In the genomic region with DNA sequence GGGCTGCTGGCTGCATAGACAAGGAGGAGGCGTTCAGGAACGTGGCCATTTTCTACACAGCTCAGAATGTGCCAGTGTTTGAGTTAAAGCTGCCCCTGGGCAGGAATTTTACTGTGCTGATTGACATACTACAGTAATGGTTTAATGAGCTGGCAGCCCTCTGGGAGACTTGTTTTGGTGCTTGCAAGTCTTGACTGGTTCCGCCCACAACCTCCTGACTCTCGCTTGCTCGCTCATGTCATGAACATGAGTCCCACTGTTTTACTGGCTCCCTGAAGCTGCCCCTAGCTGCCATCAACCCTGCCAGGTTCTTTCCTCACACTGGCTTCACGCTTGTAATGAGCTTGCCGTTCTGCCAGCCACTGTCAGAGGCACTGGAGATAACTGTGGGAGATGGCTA, we compare ENCODE assay signal across 17 mouse cellular contexts. TPM values are rescaled to one million over a fixed set of nuclear protein-coding genes. Genes with fewer than 3 reads are reported as not detected.
DNase-seq lines count a peak whose midpoint lies in the region; ATAC-seq and TF ChIP-seq lines count a peak whose summit lies in the region.
"Had no signal": no experiment of that assay in that cellular context is flagged by ENCODE, and none has a peak within 500 bp of the region (broad histone marks: within the 10 kb centered on the region; RNA-seq: fewer than 3 reads in every experiment).

No protein-coding gene starts in this region.

- no peaks in the 10 kb centered on the region for H3K27me3 ChIP-seq in forebrain, embryonic 16.5 days (replicated peaks; ENCODE audit: control insufficient read depth, insufficient read depth, low read length)
- no peaks in the 10 kb centered on the region for H3K27me3 ChIP-seq in forebrain, embryonic 12.5 days
- H3K27me3 ChIP-seq in midbrain, postnatal 0 days (ENCODE audit: insufficient read depth, low read length), result no peaks in the 10 kb centered on the region
- no peaks in the 10 kb centered on the region for H3K27me3 ChIP-seq in midbrain, embryonic 15.5 days (replicated peaks)
- H3K27me3 ChIP-seq: neural tube, embryonic 13.5 days had no signal

- no peaks in the 10 kb centered on the region for H3K9me3 ChIP-seq in forebrain, embryonic 16.5 days (ENCODE audit: control insufficient read depth, low read length)
- no peaks in the 10 kb centered on the region for H3K9me3 ChIP-seq in forebrain, embryonic 12.5 days
- no peaks in the 10 kb centered on the region for H3K9me3 ChIP-seq in midbrain, postnatal 0 days (ENCODE audit: low read length)
- H3K9me3 ChIP-seq in midbrain, embryonic 15.5 days, result no peaks in the 10 kb centered on the region
- H3K9me3 ChIP-seq: neural tube, embryonic 13.5 days had no signal

- 60% methylated on average over 7 of the region's 7 CpGs for WGBS in forebrain, embryonic 16.5 days
- WGBS in forebrain, embryonic 12.5 days, result 88% methylated on average over 7 of the region's 7 CpGs
- WGBS in midbrain, postnatal 0 days, result 69% methylated on average over 7 of the region's 7 CpGs
- 80% methylated on average over 7 of the region's 7 CpGs for WGBS in midbrain, embryonic 15.5 days

- ATAC-seq in forebrain, embryonic 16.5 days, result peak; percentile 45; the same call in 1 of the 2 replicates
- no peak for ATAC-seq in forebrain, embryonic 12.5 days (ENCODE audit: low FRiP score)
- no peak for ATAC-seq in midbrain, postnatal 0 days (ENCODE audit: low FRiP score)
- ATAC-seq in midbrain, embryonic 15.5 days (replicated peaks), result no peak
- ATAC-seq: Patski had no signal

- H3K36me3 ChIP-seq in forebrain, embryonic 16.5 days (ENCODE audit: control insufficient read depth, insufficient read depth), result no peaks in the 10 kb centered on the region
- no peaks in the 10 kb centered on the region for H3K36me3 ChIP-seq in forebrain, embryonic 12.5 days (replicated peaks)
- H3K36me3 ChIP-seq in midbrain, postnatal 0 days (ENCODE audit: insufficient read depth, low read length), result no peaks in the 10 kb centered on the region
- no peaks in the 10 kb centered on the region for H3K36me3 ChIP-seq in midbrain, embryonic 15.5 days (replicated peaks)
- H3K36me3 ChIP-seq: neural tube, embryonic 13.5 days had no signal

- peaks cover 4% of the 10 kb centered on the region; the same call in 1 of the 2 replicates for H3K4me1 ChIP-seq in forebrain, embryonic 16.5 days (replicated peaks; ENCODE audit: control insufficient read depth, insufficient read depth, low read length)
- no peaks in the 10 kb centered on the region for H3K4me1 ChIP-seq in forebrain, embryonic 12.5 days
- no peaks in the 10 kb centered on the region for H3K4me1 ChIP-seq in midbrain, postnatal 0 days (ENCODE audit: insufficient read depth, low read length)
- no peaks in the 10 kb centered on the region for H3K4me1 ChIP-seq in midbrain, embryonic 15.5 days
- H3K4me1 ChIP-seq: neural tube, embryonic 13.5 days had no signal

- H3K27ac ChIP-seq in forebrain, embryonic 16.5 days (ENCODE audit: low read length), result no peak overlapping the region
- no peak overlapping the region for H3K27ac ChIP-seq in forebrain, embryonic 12.5 days
- H3K27ac ChIP-seq in midbrain, postnatal 0 days (ENCODE audit: low read depth, low read length), result no peak overlapping the region
- H3K27ac ChIP-seq in midbrain, embryonic 15.5 days, result no peak overlapping the region
- H3K27ac ChIP-seq: gastrocnemius, adult 2 months; kidney, postnatal 0 days; neural tube, embryonic 13.5 days had no signal

- DNase-seq in midbrain, postnatal 0 days (ENCODE audit: low spot score), result peak; percentile 24
- DNase-seq in frontal cortex, postnatal 25 days (ENCODE audit: low spot score in 2 of 2), result peak; percentile 9 to 15
- DNase-seq in left cerebral cortex, postnatal 36 days (ENCODE audit: low spot score in 2 of 2), result peak; percentile 23 to 46
- no peak for DNase-seq in c-Kit-positive CD71-positive TER-119-positive erythroid progenitor cells, embryonic 14.5 days (ENCODE audit: low spot score)
- DNase-seq in thymus, postnatal 36 days, result no peak
- DNase-seq: adrenal gland, postnatal 25 days; gastrocnemius, adult 2 months; spleen, adult 18-20 months had no signal

- H3K4me2 ChIP-seq in forebrain, embryonic 16.5 days (ENCODE audit: low read length), result no peak overlapping the region
- no peak overlapping the region for H3K4me2 ChIP-seq in forebrain, embryonic 12.5 days
- no peak overlapping the region for H3K4me2 ChIP-seq in midbrain, postnatal 0 days (ENCODE audit: low read depth, low read length, poor library complexity, severe bottlenecking)
- H3K4me2 ChIP-seq in midbrain, embryonic 15.5 days, result no peak overlapping the region
- H3K4me2 ChIP-seq: neural tube, embryonic 13.5 days had no signal

- no peak for TF ChIP-seq CTCF in midbrain, postnatal 0 days (IDR thresholded peaks at IDR 0.05)

- H3K4me3 ChIP-seq in forebrain, embryonic 16.5 days (replicated peaks; ENCODE audit: low read length), result no peak overlapping the region
- H3K4me3 ChIP-seq in forebrain, embryonic 12.5 days (replicated peaks), result no peak overlapping the region
- no peak overlapping the region for H3K4me3 ChIP-seq in midbrain, postnatal 0 days (ENCODE audit: low read depth, low read length)
- H3K4me3 ChIP-seq in midbrain, embryonic 15.5 days, result no peak overlapping the region
- H3K4me3 ChIP-seq: gastrocnemius, adult 2 months; neural tube, embryonic 13.5 days had no signal

- no peak overlapping the region for H3K9ac ChIP-seq in forebrain, embryonic 16.5 days (replicated peaks; ENCODE audit: low read depth, low read length)
- H3K9ac ChIP-seq in forebrain, embryonic 12.5 days, result no peak overlapping the region
- H3K9ac ChIP-seq in midbrain, postnatal 0 days (replicated peaks; ENCODE audit: low read length, poor library complexity, severe bottlenecking), result no peak overlapping the region
- H3K9ac ChIP-seq in midbrain, embryonic 15.5 days, result no peak overlapping the region
- H3K9ac ChIP-seq: neural tube, embryonic 13.5 days had no signal

- intact Hi-C loops in left cerebral cortex, postnatal 36 days (cut with DNase I), result no loop called here

RNA-seq across cellular contexts. Expression of a gene that starts 13.2 kb away (rescaled TPM):
- 0.41 TPM in 1 of 2 replicates, not detected in the other for polyA plus RNA-seq in forebrain, embryonic 16.5 days (2015; fragmentation: Nextera tagmentation; extraction: Ambion mirVana)
- polyA plus RNA-seq in forebrain, embryonic 12.5 days (2016; fragmentation: Nextera tagmentation; extraction: Ambion mirVana), result 0.20 and 0.26 TPM in 2 replicates
- total RNA-seq in midbrain, postnatal 0 days (2014; rRNA removed), result 0.33 and 0.66 TPM in 2 replicates
- 1.1 TPM in 2 replicates for polyA plus RNA-seq in midbrain, postnatal 0 days (2015; fragmentation: Nextera tagmentation; extraction: Ambion mirVana)
- polyA plus RNA-seq in midbrain, embryonic 15.5 days (2015; fragmentation: Nextera tagmentation; extraction: Ambion mirVana), result 0.51 and 0.66 TPM in 2 replicates
- under 1 TPM; 0.20 to 0.32 TPM for total RNA-seq in left cerebral cortex, postnatal 36 days (2021)
- total RNA-seq: adrenal gland, postnatal 25 days; gastrocnemius, adult 2 months; megakaryocyte-erythroid progenitor cell, adult 5-6 weeks had no signal
- polyA plus RNA-seq: C2C12 had no signal

RNA-seq across cellular contexts. Expression of a gene that starts 34.3 kb away (rescaled TPM):
- polyA plus RNA-seq in forebrain, embryonic 16.5 days (2015; fragmentation: Nextera tagmentation; extraction: Ambion mirVana), result 330 and 343 TPM in 2 replicates
- 374 and 379 TPM in 2 replicates for polyA plus RNA-seq in forebrain, embryonic 12.5 days (2016; fragmentation: Nextera tagmentation; extraction: Ambion mirVana)
- 162 and 170 TPM in 2 replicates for total RNA-seq in midbrain, postnatal 0 days (2014; rRNA removed)
- polyA plus RNA-seq in midbrain, postnatal 0 days (2015; fragmentation: Nextera tagmentation; extraction: Ambion mirVana), result 257 and 259 TPM in 2 replicates
- polyA plus RNA-seq in midbrain, embryonic 15.5 days (2015; fragmentation: Nextera tagmentation; extraction: Ambion mirVana), result 296 and 299 TPM in 2 replicates
- 100 to 1,000 TPM; 120 to 132 TPM for total RNA-seq in left cerebral cortex, postnatal 36 days (2021)

RNA-seq across cellular contexts. Expression of a gene that starts 45.1 kb away (rescaled TPM):
- 0.06 and 0.14 TPM in 2 replicates for polyA plus RNA-seq in forebrain, embryonic 16.5 days (2015; fragmentation: Nextera tagmentation; extraction: Ambion mirVana)
- polyA plus RNA-seq in forebrain, embryonic 12.5 days (2016; fragmentation: Nextera tagmentation; extraction: Ambion mirVana), result 0.12 and 0.17 TPM in 2 replicates
- 0.16 TPM in 1 of 2 replicates, not detected in the other for total RNA-seq in midbrain, postnatal 0 days (2014; rRNA removed)
- polyA plus RNA-seq in midbrain, postnatal 0 days (2015; fragmentation: Nextera tagmentation; extraction: Ambion mirVana), result 0.05 and 0.06 TPM in 2 replicates
- 0.05 and 0.06 TPM in 2 replicates for polyA plus RNA-seq in midbrain, embryonic 15.5 days (2015; fragmentation: Nextera tagmentation; extraction: Ambion mirVana)
- under 1 TPM; 0.07 TPM for total RNA-seq in left cerebral cortex, postnatal 36 days (2021)
- total RNA-seq: adrenal gland, postnatal 25 days; gastrocnemius, adult 2 months; megakaryocyte-erythroid progenitor cell, adult 5-6 weeks had no signal
- polyA plus RNA-seq: liver, embryonic 16.5 days had no signal

Comparison
In these comparisons a context has a peak if more than half of its experiments do, and no peak if none do; other contexts are left out.
1. DNase-seq: peak in midbrain, postnatal 0 days (single experiment), frontal cortex, postnatal 25 days (2 of 2) and left cerebral cortex, postnatal 36 days (2 of 2); none in c-Kit-positive CD71-positive TER-119-positive erythroid progenitor cells, embryonic 14.5 days (single experiment) and thymus, postnatal 36 days (0 of 2).